Mouse (Mus musculus) CD4-positive naive resting alpha-beta T cell, adult 76 days (primary cell): ENCODE measurements around the gene Zfp866. TPM values are rescaled to one million over a fixed set of nuclear protein-coding genes. Genes with fewer than 3 reads are reported as not detected.

Experiments
- total RNA-seq: library from RNA; stranded (reverse); gene quantifications from one replicate; pipeline ENCODE4 v1.2.4, GENCODE M21; 2023

The Zfp866 gene
- total RNA-seq, result 43.1 TPM

DNA sequence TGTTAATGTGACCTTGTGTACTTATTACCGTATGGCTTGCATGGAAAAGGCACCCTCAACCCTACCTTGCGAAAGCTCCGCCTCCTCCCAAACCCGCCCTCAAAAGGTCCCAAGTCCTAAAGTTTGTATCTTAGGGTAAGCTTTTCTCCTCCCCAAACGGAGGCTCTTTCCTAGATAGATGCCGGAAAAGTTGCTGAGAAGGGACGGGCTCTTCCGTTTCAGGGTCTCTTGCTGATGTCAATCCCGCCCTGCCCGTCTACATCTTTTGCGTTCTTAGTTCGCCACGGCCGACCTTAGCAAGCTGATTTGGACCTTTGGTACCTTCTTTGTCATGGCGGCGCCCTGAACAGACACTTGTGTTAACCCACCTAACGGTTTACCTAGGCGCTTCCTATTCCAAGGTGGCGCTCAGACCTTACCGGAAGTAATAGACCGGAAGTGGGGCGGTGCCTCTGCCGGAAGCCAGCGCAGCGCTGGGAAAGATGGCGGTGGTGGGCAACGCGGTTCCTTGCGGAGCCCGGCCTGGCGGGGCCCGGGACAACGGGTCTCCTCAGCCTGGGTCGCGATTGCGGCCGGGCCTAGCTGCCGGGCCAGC is at the start of gene Zfp866, which contains the start of gene Atp13a1:
TSS of gene Zfp866 (minus strand) at position 406 of the 595 bp plus-strand sequence.
TSS of gene Atp13a1 (plus strand) at position 391 of the 595 bp plus-strand sequence.

DNA sequence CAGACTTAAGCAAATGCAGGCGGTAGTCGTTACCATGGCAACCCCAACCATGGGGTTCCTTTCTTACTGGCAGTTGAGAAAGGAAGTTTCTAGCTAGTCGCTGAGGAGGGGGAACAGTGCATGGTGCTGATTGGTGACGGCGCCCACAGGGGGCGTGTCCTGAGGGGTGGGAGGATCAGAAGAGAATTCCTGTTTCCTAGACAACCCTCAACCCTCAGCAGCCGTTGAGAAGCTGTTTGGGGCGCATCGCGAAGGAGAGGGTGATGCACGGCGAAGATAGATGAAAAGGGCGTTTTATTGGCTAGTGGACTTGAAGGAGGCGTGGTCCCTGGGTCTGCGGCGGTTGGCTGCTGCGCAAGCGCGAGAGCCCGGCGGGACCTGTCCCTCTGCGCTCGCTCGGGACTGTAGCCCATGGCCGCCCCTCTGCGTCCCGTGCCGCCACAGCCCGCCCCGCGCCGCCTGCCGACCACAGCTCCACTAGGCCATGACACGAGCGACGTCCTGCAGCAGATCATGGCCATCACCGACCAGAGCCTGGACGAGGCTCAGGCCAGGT is 41.4 kb upstream of the Zfp866 start, which contains the start of gene Pbx4:
TSS of gene Pbx4 (plus strand) at position 194 of the 556 bp plus-strand sequence.

DNA sequence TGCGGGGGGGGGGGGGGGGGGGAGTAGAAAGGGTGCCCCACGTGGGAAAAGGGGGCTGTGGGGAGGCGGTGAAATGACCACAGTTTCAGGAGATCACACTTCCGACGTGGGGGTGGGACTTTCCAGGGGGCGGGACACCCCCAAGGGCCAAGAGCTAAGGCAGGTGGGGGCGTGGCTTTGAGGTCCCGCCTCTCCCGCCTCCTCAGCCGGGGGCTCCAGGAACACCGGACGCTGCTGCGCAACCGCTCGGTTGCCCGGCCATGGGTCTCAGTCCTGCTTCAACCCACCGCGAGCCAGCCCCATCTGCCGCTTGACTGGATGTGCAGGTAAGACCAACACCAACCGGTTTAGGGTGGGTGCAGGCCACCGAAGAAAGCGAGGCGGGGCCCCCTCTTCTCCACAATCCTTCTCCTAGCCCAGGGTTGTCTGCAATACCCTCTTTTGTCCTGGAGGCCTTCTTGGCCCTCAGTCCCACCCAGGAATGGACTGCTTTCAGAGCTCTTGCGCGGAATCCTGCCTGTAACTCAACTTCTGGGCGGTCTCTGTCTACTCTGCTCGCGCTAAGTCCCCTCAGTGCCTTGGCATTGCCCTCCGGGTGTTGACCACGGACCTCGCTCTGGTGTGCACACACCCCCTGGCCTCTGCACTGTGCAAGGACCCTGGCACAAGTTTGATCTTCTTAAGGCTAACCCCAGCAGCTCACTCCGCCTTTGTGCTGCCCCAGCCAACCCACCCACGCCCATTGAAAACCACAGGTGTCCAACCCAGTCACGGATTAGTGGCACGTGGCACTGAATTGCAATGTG is 31.6 kb upstream of the Zfp866 start, which contains the start of gene Lpar2:
TSS of gene Lpar2 (plus strand) at position 44 of the 806 bp plus-strand sequence.

DNA sequence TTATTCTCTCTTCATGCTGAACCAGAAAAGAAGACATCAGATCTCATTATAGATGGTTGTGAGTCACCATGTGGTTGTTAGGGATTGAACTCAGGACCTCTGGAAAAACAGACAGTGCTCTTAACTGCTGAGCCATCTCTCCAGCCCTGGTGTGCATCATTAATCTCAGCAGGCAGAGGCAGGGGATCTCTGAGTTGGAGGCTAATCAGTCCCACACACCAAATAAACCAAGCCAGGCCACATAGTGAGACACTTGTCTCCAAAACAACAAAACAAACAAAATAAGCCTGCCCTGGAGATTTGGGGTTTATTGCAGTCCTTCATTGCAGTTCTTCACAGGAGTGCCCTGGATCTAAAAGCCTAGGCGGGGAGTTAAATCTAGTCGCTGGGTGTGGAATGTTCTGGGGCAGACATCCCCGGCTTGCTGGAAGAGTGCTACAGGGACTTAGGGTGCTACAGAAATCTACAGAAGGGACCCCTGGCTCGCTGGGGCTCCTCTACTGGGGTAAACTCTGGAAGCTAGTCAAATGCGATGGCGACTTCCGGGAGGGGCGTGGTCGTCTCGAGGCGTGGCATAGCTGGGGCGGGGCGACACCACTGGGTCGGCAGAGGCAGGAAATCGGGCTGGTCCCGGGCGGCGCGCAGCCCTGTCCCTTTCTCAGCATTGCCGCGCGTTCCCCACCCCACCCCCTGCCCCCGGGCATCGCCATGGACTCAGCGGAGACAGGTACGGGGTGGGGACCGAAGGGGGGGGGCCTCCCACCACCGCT is 17.3 kb upstream of the Zfp866 start, which contains the start of gene Gmip:
TSS of gene Gmip (plus strand) at position 586 of the 770 bp plus-strand sequence.

DNA sequence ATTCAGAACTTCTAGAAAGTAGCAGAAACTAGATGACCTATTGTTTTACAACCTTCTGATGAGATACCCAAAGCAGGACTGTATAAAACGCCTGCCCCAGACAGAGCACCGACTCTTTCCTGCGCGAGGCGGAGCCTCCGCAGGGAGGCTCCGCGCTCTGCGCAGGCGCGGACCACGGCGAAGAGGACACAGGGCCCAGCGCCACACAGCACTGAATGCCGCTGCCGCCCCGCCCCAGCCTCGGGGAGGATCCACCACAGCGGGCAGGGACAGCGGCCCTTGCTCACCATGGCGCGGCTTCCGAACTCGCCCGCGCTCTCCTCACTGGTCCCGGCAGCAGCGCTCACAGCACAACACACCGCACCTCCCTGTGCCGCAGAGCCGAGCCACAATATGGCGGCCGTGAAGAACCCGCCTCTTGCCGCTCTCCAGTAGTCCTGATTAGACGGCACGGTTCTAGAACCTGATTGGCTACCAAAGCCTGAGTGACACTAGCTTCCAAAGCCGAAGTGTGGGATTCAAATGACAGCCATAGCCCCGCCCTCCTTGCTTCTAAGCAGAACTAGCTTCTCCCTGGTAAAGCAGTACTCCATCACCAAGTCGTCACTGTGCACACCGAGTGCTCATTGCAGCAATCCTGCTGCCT is 16.4 kb downstream of the Zfp866 start, which contains the start of gene Gm20422:
TSS of gene Gm20422 (minus strand) at position 384 of the 646 bp plus-strand sequence.

DNA sequence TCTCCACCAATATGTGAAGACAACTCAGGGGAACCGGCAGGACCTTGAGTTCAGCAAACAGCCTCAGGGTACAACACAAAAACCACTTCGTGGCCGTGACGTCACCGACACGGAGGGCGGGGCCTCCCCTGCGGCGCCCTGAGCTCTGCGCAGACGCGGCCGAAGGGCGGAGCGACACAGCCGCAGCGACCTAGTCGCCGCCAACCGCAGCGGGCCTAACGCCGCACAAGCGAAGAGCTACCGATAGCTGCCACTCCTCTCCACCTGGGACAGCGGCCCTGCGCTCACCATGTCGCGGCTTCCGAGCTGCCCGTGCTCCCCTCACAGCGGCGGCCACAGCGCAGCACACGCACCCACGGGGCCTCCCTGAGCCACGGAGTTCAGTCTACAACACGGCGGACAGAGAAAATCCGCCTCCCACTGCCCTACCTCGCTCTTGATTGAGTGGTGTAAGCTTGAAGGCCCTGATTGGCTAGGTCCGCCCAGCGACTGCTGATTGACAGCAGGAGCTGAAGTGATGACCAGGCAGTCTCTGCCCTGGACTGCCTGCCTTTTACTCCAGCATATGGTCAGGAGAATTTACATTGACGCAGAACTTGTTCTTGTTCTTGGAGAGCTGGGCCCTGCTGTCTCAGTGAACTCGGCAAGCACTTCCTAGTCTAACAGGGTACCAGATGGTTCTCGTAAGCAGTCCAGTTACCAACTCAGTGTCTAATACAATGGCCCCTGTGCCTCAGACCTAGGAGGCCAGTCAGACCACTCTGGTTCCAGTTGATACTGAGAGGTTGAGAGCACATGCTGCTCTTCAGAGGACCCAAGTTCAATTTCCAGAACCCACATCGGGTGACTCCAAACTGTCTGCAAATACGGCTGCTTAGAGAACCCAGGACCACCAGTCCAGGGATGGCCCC is 41.2 kb downstream of the Zfp866 start, which contains the start of gene Zfp963:
TSS of gene Zfp963 (minus strand) at position 427 of the 911 bp plus-strand sequence.

Other genes starting within 250 kb of the Zfp866 start
- gene Zfp868, start 165.6 kb downstream of the Zfp866 start, total RNA-seq, result 89.2 TPM
- gene Zfp964, start 136.7 kb downstream of the Zfp866 start, total RNA-seq, result 0.32 TPM
- gene Zfp869, start 80.5 kb downstream of the Zfp866 start, total RNA-seq, result 89.3 TPM
- 5.0 TPM for gene Zfp963, start 41.2 kb downstream of the Zfp866 start, total RNA-seq
- 4.0 TPM for gene Gm20422, start 16.3 kb downstream of the Zfp866 start, total RNA-seq
- 60.4 TPM for gene Atp13a1, start within 50 bp of the Zfp866 start, total RNA-seq
- gene Gmip, start 17.5 kb upstream of the Zfp866 start, total RNA-seq, result 236 TPM
- gene Lpar2, start 31.3 kb upstream of the Zfp866 start, total RNA-seq, result 3.3 TPM
- 3.8 TPM for gene Pbx4, start 41.3 kb upstream of the Zfp866 start, total RNA-seq
- gene Cilp2, start 96.5 kb upstream of the Zfp866 start, total RNA-seq, result not detected
- gene Tssk6, start 111.0 kb upstream of the Zfp866 start, total RNA-seq, result 0.44 TPM
- gene Ndufa13, start 111.4 kb upstream of the Zfp866 start, total RNA-seq, result 46.0 TPM
- 1.1 TPM for gene Yjefn3, start 111.5 kb upstream of the Zfp866 start, total RNA-seq
- 75.0 TPM for gene Gatad2a, start 205.2 kb upstream of the Zfp866 start, total RNA-seq